Mouse (Mus musculus) E14TG2a.4 (cell line): Measurements from ENCODE around the gene Pithd1.

Experiments
- CTCF ChIP-seq: conservative IDR thresholded peaks from 2 replicates; pipeline ENCODE4 v1.5.1; 2014; ENCODE audit warnings: low read length
- NANOG ChIP-seq: IDR thresholded peaks from 2 replicates; pipeline ENCODE4 v1.6.1; 2014; ENCODE audit warnings: borderline replicate concordance, low read length, mixed read lengths
- POU5F1 ChIP-seq: IDR thresholded peaks from 2 replicates; pipeline ENCODE4 v1.6.1; 2014; ENCODE audit warnings: low read length, borderline replicate concordance

- TF ChIP-seq CTCF = no peak
- no peak for TF ChIP-seq POU5F1
- TF ChIP-seq NANOG = no peak
These were observed 5.5 kb downstream of the Pithd1 start for GRCm38 (mm10) chr4:135981524-135982063.
